Mouse (Mus musculus) ovary, postnatal 10 days (tissue): Measurements from ENCODE around the gene Iqch.
A peak's percentile ranks its signal among the peaks of the same experiment; 100 is the strongest.

Experiments
- DNase-seq: peaks from one replicate; pipeline ENCODE4 v3.0.0; 2022; ENCODE audit warnings: low spot score

The Iqch gene

GRCm38 (mm10) chr9:63492291-63492690, 110.0 kb downstream of the Iqch start:
- DNase-seq = no peak

- DNase-seq = no peak
Measured at GRCm38 (mm10) chr9:63490521-63491307, 111.6 kb downstream of the Iqch start.

GRCm38 (mm10) chr9:63489156-63489555, 113.1 kb downstream of the Iqch start:
- no peak for DNase-seq

- DNase-seq = no peak
Measured at GRCm38 (mm10) chr9:63465561-63465960, 136.7 kb downstream of the Iqch start.

GRCm38 (mm10) chr9:63462296-63462695, 140.0 kb downstream of the Iqch start:
- DNase-seq = peak; percentile 22

GRCm38 (mm10) chr9:63456401-63456800, 145.9 kb downstream of the Iqch start:
- DNase-seq = no peak

- no peak for DNase-seq
Measured at GRCm38 (mm10) chr9:63454341-63454740, 148.0 kb downstream of the Iqch start.

- DNase-seq = no peak
Measured at GRCm38 (mm10) chr9:63450531-63451030, 151.7 kb downstream of the Iqch start.

- DNase-seq = no peak
Measured at GRCm38 (mm10) chr9:63443695-63444094, 158.6 kb downstream of the Iqch start.

GRCm38 (mm10) chr9:63430652-63431051, 171.6 kb downstream of the Iqch start:
- no peak for DNase-seq

GRCm38 (mm10) chr9:63421096-63421736, 181.1 kb downstream of the Iqch start:
- no peak for DNase-seq

- no peak for DNase-seq
Measured at GRCm38 (mm10) chr9:63420396-63420795, 181.9 kb downstream of the Iqch start.

GRCm38 (mm10) chr9:63400176-63400575, 202.1 kb downstream of the Iqch start:
- DNase-seq = no peak

GRCm38 (mm10) chr9:63399463-63399815, 202.9 kb downstream of the Iqch start:
- DNase-seq = no peak

GRCm38 (mm10) chr9:63398611-63399462, 203.5 kb downstream of the Iqch start, which contains the start of gene 2300009A05Rik:
2300009A05Rik (minus strand) TSS chr9:63399246.
- peak; percentile 93 for DNase-seq

GRCm38 (mm10) chr9:63395612-63396011, 206.7 kb downstream of the Iqch start:
- DNase-seq = no peak

- DNase-seq = no peak
Measured at GRCm38 (mm10) chr9:63391307-63391706, 211.0 kb downstream of the Iqch start.

GRCm38 (mm10) chr9:63382761-63383160, 219.5 kb downstream of the Iqch start:
- DNase-seq = no peak

- no peak for DNase-seq
Measured at GRCm38 (mm10) chr9:63380326-63380725, 222.0 kb downstream of the Iqch start.

- DNase-seq = no peak
Measured at GRCm38 (mm10) chr9:63378174-63378573, 224.1 kb downstream of the Iqch start.

GRCm38 (mm10) chr9:63377270-63378142, 224.8 kb downstream of the Iqch start, which contains the start of gene Map2k5:
Map2k5 (minus strand) TSS chr9:63377902.
- peak; percentile 88 for DNase-seq
